Mouse (Mus musculus): ENCODE results near the gene Snrnp35. TPM values are rescaled to one million over a fixed set of nuclear protein-coding genes. Genes with fewer than 3 reads are reported as not detected.
A peak's percentile ranks its signal among the peaks of the same experiment; 100 is the strongest.

Snrnp35 gene
- 10 to 100 TPM; 15.6 to 53.0 (median 28.3) TPM for total RNA-seq (2018; cell fraction: chromatin; rRNA removed)
- total RNA-seq (2018; cell fraction: cytosol; rRNA removed) = 10 to 100 TPM; 19.7 to 42.3 (median 33.0) TPM
- total RNA-seq (2018; cell fraction: nucleus; rRNA removed) = 10 to 100 TPM; 21.0 to 56.7 (median 36.5) TPM
- polyA plus RNA-seq (2018) = 30.6 to 47.7 TPM (median 30.7 TPM) in 3 replicates

DNA sequence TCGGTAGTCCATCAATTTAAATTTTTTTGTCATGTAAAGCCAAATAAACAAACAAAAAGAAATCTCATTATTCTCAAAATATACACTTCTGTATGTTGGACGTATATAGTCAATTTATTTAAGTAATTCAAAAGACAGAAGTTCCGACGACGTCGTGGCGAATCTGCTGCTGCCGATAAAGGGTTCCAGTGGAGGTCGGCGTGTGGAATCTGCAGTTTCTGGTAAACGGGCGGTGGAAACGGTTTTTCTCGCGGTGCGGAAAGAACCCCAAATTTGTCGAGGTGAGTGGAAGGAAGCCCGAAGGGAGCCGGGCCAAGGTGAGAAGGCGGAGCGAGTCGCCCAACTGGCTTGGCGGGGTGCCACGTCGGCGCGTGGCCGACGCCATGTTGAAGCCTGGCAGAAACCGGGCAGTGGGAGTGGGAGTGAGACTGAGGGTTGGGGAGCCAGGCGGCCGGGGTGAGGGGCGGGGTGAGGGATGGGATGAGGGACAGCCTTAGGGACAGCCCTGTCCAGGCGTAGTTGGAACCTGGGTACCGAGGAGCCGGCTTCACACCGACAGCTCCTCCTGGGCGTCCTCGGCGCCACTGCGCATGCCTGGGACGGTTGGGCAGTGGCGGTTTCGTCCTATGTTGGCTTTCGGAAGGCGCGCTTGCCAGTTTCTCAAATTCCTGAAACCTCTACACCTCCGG is at the start of gene Snrnp35:
Gene Snrnp35, plus strand, starts transcription at position 169 of the 689 bp plus-strand sequence.
- Histone ChIP-seq H3K4me3 (ENCODE audit: inconsistent target) (peak within 1 kb of the TSS; percentile 75), H3K79me2 (ENCODE audit: inconsistent target) (peaks cover 39% of the 10 kb centered on the region), H3K36me3 (ENCODE audit: inconsistent target) (no peaks in the 10 kb centered on the region), H3K27ac (peak within 1 kb of the TSS; percentile 86)
- WGBS (ENCODE audit: missing documents) = under 1% methylated on average over 48 of the region's 48 CpGs

DNA sequence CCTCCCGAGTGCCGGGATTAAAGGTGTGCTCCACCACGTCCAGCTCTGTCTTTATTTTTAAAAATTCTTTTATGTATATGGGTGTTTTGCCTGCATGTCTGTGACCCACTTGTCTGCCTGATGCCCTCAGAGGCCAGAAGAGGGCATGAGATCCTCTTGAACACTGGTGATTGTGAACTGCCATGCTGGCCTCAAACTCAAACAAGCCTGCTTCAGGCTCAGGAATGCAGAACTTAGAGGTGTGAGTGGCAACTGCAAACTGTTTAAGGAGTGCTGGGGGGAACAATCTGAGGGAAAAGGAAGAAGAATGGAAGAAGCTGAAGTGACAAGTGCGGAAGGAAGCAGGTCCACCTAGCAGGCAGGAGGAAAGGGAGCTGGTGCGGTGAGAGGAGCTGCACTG is 44.7 kb upstream of the Snrnp35 start:
- Histone ChIP-seq H3K79me2 (ENCODE audit: inconsistent target) (peaks cover 17% of the 10 kb centered on the region), H3K27ac (peak overlapping the region; percentile 45), H3K36me3 (ENCODE audit: inconsistent target) (no peaks in the 10 kb centered on the region), H3K4me3 (ENCODE audit: inconsistent target) (no peak overlapping the region)
- 22% methylated on average over 3 of the region's 5 CpGs for WGBS (ENCODE audit: missing documents)

GRCm38 (mm10) chr5:124438746-124439145 is 44.2 kb upstream of the Snrnp35 start:
- 62% methylated on average over 5 of the region's 5 CpGs for WGBS (ENCODE audit: missing documents)
- Histone ChIP-seq H3K79me2 (ENCODE audit: inconsistent target) (peaks cover 22% of the 10 kb centered on the region), H3K4me3 (ENCODE audit: inconsistent target) (peak overlapping the region; percentile 32), H3K27ac (peak overlapping the region; percentile 45), H3K36me3 (ENCODE audit: inconsistent target) (no peaks in the 10 kb centered on the region)

DNA sequence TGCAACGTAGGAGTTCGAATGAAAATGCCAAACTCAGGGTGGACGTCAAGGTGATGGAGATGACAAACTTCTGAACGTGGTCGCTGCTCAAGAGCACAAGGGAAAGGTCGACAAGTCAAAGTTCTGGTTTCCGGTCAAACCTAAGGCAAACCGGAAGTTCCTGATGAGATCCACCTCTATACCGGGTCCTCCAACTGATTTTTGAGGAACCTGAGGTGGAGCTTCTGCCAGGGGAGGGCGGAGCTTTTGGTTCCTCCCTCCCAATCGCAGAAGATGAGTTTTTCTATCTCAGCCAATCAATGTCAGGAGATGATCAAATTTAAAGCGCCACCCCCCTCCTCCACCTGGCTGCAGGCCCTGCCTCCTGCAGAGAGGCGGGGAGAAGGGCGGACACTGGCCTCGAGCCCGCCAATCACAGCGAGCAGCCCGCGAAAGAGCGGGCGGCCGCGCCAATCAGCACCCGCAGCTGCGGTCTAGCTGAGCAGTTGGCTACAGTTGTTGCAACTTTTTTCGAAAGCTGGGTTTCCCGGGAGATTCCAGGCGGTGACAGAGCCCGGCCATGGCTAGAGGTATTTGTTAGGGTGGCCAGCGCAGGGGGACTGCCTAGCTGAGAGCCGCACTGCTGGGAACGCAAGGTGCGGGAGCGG is 43.4 kb upstream of the Snrnp35 start, which contains the start of gene Kmt5a:
Gene Kmt5a, plus strand, starts transcription at position 484 of the 647 bp plus-strand sequence.
- WGBS (ENCODE audit: missing documents) = 1% methylated on average over 34 of the region's 34 CpGs
- Histone ChIP-seq H3K36me3 (ENCODE audit: inconsistent target) (no peaks in the 10 kb centered on the region), H3K79me2 (ENCODE audit: inconsistent target) (peaks cover 27% of the 10 kb centered on the region), H3K27ac (peak within 1 kb of the TSS; percentile 74), H3K4me3 (ENCODE audit: inconsistent target) (peak within 1 kb of the TSS; percentile 87)

GRCm38 (mm10) chr5:124440094-124440701 is 42.7 kb upstream of the Snrnp35 start:
- under 1% methylated on average over 30 of the region's 30 CpGs for WGBS (ENCODE audit: missing documents)
- Histone ChIP-seq H3K27ac (peak overlapping the region; percentile 74), H3K36me3 (ENCODE audit: inconsistent target) (no peaks in the 10 kb centered on the region), H3K4me3 (ENCODE audit: inconsistent target) (peak overlapping the region; percentile 87), H3K79me2 (ENCODE audit: inconsistent target) (peaks cover 27% of the 10 kb centered on the region)

- peaks cover 43% of the 10 kb centered on the region for H3K79me2 ChIP-seq (ENCODE audit: inconsistent target)
- no peaks in the 10 kb centered on the region for H3K36me3 ChIP-seq (ENCODE audit: inconsistent target)
- WGBS (ENCODE audit: missing documents) = 26% methylated on average over 2 of the region's 2 CpGs
- H3K4me3 ChIP-seq (ENCODE audit: inconsistent target) = no peak overlapping the region
- H3K27ac ChIP-seq = peak overlapping the region; percentile 68
These were observed 40.3 kb upstream of the Snrnp35 start for GRCm38 (mm10) chr5:124442628-124443027.

DNA sequence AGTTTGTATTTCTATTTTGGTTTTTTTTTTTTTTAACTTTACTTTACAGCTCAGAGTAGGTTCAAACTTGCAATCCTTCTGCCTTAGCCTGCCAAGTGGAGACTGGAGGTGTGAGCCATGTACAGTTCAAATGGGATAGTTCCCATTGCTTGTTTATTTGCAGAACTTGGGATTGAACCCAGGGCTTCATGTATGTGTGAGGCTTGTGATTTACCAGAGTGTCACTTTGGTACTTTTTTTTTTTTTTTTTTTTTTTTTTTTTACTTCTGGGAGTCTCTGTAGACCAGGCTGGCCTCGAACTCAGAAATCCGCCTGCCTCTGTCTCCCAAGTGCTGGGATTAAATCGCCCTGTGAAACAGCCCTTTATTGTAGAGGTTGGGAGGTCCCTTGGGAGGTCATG is 38.7 kb upstream of the Snrnp35 start:
- WGBS (ENCODE audit: missing documents) = 79% methylated on average over 3 of the region's 3 CpGs
- Histone ChIP-seq H3K79me2 (ENCODE audit: inconsistent target) (peaks cover 59% of the 10 kb centered on the region), H3K36me3 (ENCODE audit: inconsistent target) (peaks cover 5% of the 10 kb centered on the region; the same call in 1 of the 2 replicates), H3K27ac (peak overlapping the region; percentile 81), H3K4me3 (ENCODE audit: inconsistent target) (peak overlapping the region; percentile 49; the same call in 1 of the 2 replicates)

DNA sequence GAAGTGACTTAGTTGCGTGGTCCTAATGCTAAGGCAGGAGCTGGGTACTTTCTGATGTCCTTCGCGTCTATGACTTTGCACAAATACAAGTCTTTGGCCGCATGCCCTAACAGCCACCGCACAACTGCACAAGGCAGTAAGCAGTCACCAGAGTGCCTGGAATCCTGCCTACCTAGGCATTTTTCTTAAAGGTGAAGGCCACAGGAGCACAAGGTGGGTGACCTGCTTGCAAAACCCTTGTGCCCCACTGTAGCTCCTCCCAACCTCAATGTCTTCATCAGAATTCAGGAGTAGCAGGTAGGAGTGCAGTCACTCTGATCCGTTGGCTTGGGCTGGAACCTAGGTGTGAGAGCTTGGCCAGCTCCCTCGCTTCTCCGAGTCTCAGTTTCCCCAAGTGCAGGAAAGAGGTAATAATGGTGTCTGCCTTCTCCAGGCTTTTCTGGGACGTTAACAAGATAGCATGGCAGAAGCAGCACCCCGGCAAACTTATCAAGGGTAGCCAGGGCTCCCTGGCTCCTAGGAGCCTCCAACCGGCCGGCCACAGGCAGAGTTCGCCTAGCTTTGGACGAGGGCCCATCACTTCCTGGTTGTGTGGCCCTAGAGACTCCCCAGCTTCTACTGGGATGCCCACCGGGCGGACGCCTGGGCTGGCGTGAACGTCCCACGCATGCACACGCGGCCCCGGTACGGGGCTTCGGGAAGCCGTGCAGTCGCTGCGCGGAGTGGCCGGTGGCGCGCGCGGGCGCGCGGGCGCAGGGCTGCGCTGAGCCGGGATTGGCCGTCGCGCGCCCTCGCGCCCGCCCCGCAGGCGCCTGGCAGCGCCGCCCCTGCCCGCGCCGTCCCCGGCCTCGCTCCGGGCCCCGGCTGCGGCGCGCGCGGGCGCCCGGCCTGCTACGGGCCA is 38.0 kb upstream of the Snrnp35 start:
- WGBS (ENCODE audit: missing documents) = 4% methylated on average over 40 of the region's 66 CpGs
- Histone ChIP-seq H3K79me2 (ENCODE audit: inconsistent target) (peaks cover 66% of the 10 kb centered on the region), H3K36me3 (ENCODE audit: inconsistent target) (peaks cover 5% of the 10 kb centered on the region; the same call in 1 of the 2 replicates), H3K4me3 (ENCODE audit: inconsistent target) (peak overlapping the region; percentile 49), H3K27ac (peak overlapping the region; percentile 81)

DNA sequence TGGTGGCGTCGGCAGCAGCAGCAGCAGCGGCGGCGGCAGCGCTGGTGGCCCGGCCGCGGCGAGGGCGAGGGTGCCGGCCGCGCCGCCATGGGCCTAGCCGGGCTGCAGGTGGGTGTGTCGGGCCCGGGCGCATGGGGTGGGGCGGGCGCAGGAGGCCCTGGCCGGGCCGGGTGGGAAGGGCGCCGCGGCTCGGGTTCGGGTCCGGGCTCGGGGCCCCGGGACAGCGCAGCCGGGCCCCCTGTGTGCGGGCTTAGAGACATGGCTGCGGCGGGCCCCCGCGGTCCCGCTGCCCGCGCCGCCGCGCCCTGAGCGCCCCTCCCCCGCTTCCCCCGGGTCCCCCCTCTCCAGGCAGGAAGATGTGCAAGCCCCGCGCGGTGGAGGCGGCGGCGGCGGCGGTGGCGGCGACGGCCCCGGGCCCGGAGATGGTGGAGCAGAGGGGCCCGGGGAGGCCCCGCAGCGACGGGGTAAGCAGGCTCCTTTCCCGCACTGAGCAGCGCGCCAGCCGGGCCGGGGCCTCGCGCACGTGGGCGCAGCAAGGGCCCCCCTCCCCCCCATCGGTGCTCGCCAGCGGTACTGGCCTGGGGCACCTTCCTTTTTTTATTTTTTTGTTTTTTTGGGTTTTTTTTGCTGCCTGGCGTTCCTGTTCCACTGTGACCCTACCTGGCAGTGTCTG is 37.2 kb upstream of the Snrnp35 start:
- Histone ChIP-seq H3K27ac (peak overlapping the region; percentile 49), H3K4me3 (ENCODE audit: inconsistent target) (peak overlapping the region; percentile 58), H3K79me2 (ENCODE audit: inconsistent target) (peaks cover 71% of the 10 kb centered on the region), H3K36me3 (ENCODE audit: inconsistent target) (peaks cover 13% of the 10 kb centered on the region; the same call in 1 of the 2 replicates)
- under 1% methylated on average over 63 of the region's 77 CpGs for WGBS (ENCODE audit: missing documents)

DNA sequence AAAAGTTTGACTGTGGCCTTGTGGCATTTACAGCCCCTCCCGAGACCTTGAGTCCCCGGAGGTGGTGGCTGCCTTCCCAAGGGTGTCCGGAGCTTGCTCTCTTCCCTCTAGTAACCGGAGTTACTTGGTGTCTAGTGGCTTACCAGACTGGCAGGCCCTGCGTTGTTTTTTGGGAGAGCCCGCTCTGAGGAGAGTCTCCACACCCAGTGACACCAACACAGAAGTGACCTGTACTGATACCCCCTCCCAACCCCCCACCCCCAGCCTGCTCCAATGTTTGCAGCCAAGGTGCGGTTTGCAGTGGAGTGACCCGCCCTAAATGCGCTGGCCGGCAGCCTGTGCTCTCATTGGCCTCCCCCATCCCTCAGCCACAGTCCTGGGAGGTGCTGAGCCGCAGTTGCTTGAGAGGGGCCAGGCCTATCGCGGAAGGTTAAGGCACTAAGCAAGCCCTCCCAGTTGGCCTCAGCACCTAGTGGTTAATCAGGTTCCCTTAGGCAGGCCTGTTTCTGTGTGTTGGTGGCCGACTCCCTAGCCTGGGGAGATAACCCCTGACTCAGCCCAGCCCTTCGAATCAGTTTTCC is 36.5 kb upstream of the Snrnp35 start:
- Histone ChIP-seq H3K79me2 (ENCODE audit: inconsistent target) (peaks cover 71% of the 10 kb centered on the region), H3K27ac (peak overlapping the region; percentile 49), H3K4me3 (ENCODE audit: inconsistent target) (peak overlapping the region; percentile 58), H3K36me3 (ENCODE audit: inconsistent target) (peaks cover 17% of the 10 kb centered on the region; the same call in 1 of the 2 replicates)
- 6% methylated on average over 15 of the region's 15 CpGs for WGBS (ENCODE audit: missing documents)

GRCm38 (mm10) chr5:124449494-124449893 is 33.4 kb upstream of the Snrnp35 start:
- peaks cover 40% of the 10 kb centered on the region for H3K36me3 ChIP-seq (ENCODE audit: inconsistent target)
- H3K27ac ChIP-seq = no peak overlapping the region
- no peak overlapping the region for H3K4me3 ChIP-seq (ENCODE audit: inconsistent target)
- WGBS (ENCODE audit: missing documents) = 91% methylated on average over 6 of the region's 6 CpGs
- H3K79me2 ChIP-seq (ENCODE audit: inconsistent target) = peaks cover 82% of the 10 kb centered on the region

- Histone ChIP-seq H3K27ac (no peak overlapping the region), H3K36me3 (ENCODE audit: inconsistent target) (peaks cover 40% of the 10 kb centered on the region), H3K4me3 (ENCODE audit: inconsistent target) (no peak overlapping the region), H3K79me2 (ENCODE audit: inconsistent target) (peaks cover 85% of the 10 kb centered on the region)
- 89% methylated on average over 6 of the region's 7 CpGs for WGBS (ENCODE audit: missing documents)
These were observed 32.9 kb upstream of the Snrnp35 start for GRCm38 (mm10) chr5:124450051-124450450.
